Mouse (Mus musculus) hematopoietic stem cell, adult 5-6 weeks (primary cell): ENCODE results near the gene Olfr555. TPM values are rescaled to one million over a fixed set of nuclear protein-coding genes. Genes with fewer than 3 reads are reported as not detected.

Experiments
- total RNA-seq: library from RNA; stranded (forward); fragments of 172-1452, 232-1000 nt; gene quantifications from 2 replicates; pipeline ENCODE4 v1.2.3, GENCODE M21; 2017

Olfr555 gene
- total RNA-seq, 1 experiment from 2014 or later, result not detected

Other genes with a start within 250 kb of the Olfr555 start
- gene Rrm1, start 217.1 kb upstream of the Olfr555 start, total RNA-seq, result 447 and 684 TPM in 2 replicates
- gene Olfr543, start 177.1 kb upstream of the Olfr555 start, total RNA-seq, result not detected in 2 replicates
- gene Olfr544, start 170.5 kb upstream of the Olfr555 start, total RNA-seq, result not detected in 2 replicates
- gene Olfr545, start 159.2 kb upstream of the Olfr555 start, total RNA-seq, result not detected in 2 replicates
- not detected in 2 replicates for gene Olfr547, start 124.1 kb upstream of the Olfr555 start, total RNA-seq
- gene Olfr548-ps1, start 117.9 kb upstream of the Olfr555 start, total RNA-seq, result not detected in 2 replicates
- gene Olfr549, start 109.0 kb upstream of the Olfr555 start, total RNA-seq, result not detected in 2 replicates
- 52.4 and 59.0 TPM in 2 replicates for gene Trim21, start 93.3 kb upstream of the Olfr555 start, total RNA-seq
- not detected in 2 replicates for gene Olfr550, start 87.4 kb upstream of the Olfr555 start, total RNA-seq
- gene Olfr551, start 66.9 kb upstream of the Olfr555 start, total RNA-seq, result not detected in 2 replicates
- gene Olfr552, start 61.1 kb upstream of the Olfr555 start, total RNA-seq, result not detected in 2 replicates
- gene Olfr553, start 40.6 kb upstream of the Olfr555 start, total RNA-seq, result not detected in 2 replicates
- gene Olfr554, start 20.4 kb upstream of the Olfr555 start, total RNA-seq, result not detected in 2 replicates
- not detected in 2 replicates for gene Olfr556, start 6.1 kb downstream of the Olfr555 start, total RNA-seq
- gene Trim68, start 28.5 kb downstream of the Olfr555 start, total RNA-seq, result 12.6 and 17.6 TPM in 2 replicates
- gene Olfr557, start 37.1 kb downstream of the Olfr555 start, total RNA-seq, result not detected in 2 replicates
- 0.56 TPM in 1 of 2 replicates, not detected in the other for gene Olfr558, start 43.4 kb downstream of the Olfr555 start, total RNA-seq
- not detected in 2 replicates for gene Olfr33, start 60.2 kb downstream of the Olfr555 start, total RNA-seq
- gene Olfr559, start 68.7 kb downstream of the Olfr555 start, total RNA-seq, result not detected in 2 replicates
- not detected in 2 replicates for gene Olfr560, start 100.5 kb downstream of the Olfr555 start, total RNA-seq
- not detected in 2 replicates for gene Olfr78, start 100.6 kb downstream of the Olfr555 start, total RNA-seq
- not detected in 2 replicates for gene Olfr561, start 112.4 kb downstream of the Olfr555 start, total RNA-seq
- gene Olfr564, start 144.7 kb downstream of the Olfr555 start, total RNA-seq, result not detected in 2 replicates
- not detected in 2 replicates for gene Olfr566, start 199.9 kb downstream of the Olfr555 start, total RNA-seq
- not detected in 2 replicates for gene Olfr568, start 218.3 kb downstream of the Olfr555 start, total RNA-seq
- gene Olfr569, start 232.1 kb downstream of the Olfr555 start, total RNA-seq, result 0.10 TPM in 1 of 2 replicates, not detected in the other
- gene Olfr570, start 235.8 kb downstream of the Olfr555 start, total RNA-seq, result not detected in 2 replicates